Mouse (Mus musculus) CH12.LX (cell line): ENCODE measurements at regions not wholly inside any gene's neighbourhood (a gene's known extent, or its start where the extent isn't known, plus 50 kb on each side); places are given as distances from the start of the nearest gene placed in this dataset.

Source experiments
- DNase-seq: peaks from one replicate; pipeline ENCODE4 v3.0.0-alpha.2; 2013; ENCODE audit errors: extremely low read depth
- H3K27ac ChIP-seq: 2 replicates; pipeline ENCODE4 v1.5.1; 2012; ENCODE audit warnings: low read depth, mild to moderate bottlenecking, control low read depth, moderate library complexity; ENCODE audit not compliant: insufficient read depth
- H3K27me3 ChIP-seq: replicated peaks from 2 replicates; pipeline ENCODE3; 2012; ENCODE audit warnings: inconsistent platforms
- H3K36me3 ChIP-seq, 2 experiments: replicated peaks in 1 of 2; 2 replicates each; pipeline versions ENCODE3 to v1.6.1; 2012; ENCODE audit warnings: inconsistent platforms in 1 of 2, low read length in 1 of 2, mild to moderate bottlenecking in 1 of 2, mixed read lengths in 1 of 2, moderate library complexity in 1 of 2; ENCODE audit not compliant: control insufficient read depth in 1 of 2, insufficient read depth in 1 of 2
- H3K4me1 ChIP-seq, 2 experiments: 2 replicates each; pipeline ENCODE4 v1.6.1; 2012; ENCODE audit warnings: inconsistent platforms in 1 of 2, moderate library complexity in 1 of 2; ENCODE audit not compliant: insufficient read depth in 2 of 2, control insufficient read depth in 1 of 2
- H3K4me2 ChIP-seq: 2 replicates; pipeline ENCODE4 v1.6.1; 2012; ENCODE audit warnings: low read depth, mild to moderate bottlenecking, control low read depth; ENCODE audit not compliant: poor library complexity, insufficient read depth, severe bottlenecking
- H3K4me3 ChIP-seq, 3 experiments: fragments of 150-350 bp in 1 of 3; sonication (generic) in 1 of 3; replicated peaks in 1 of 3; 2 replicates each; pipeline versions ENCODE3 to v1.5.1; 2011 to 2012; ENCODE audit warnings: low read depth in 2 of 3, low read length in 2 of 3, mild to moderate bottlenecking in 2 of 3, moderate library complexity in 2 of 3, control low read depth in 1 of 3, improper control_type of control experiment in 1 of 3, inconsistent platforms in 1 of 3, mixed read lengths in 1 of 3; ENCODE audit not compliant: poor library complexity in 1 of 3
- H3K79me2 ChIP-seq: replicated peaks from 2 replicates; pipeline ENCODE4 v1.6.1; 2012; ENCODE audit warnings: mild to moderate bottlenecking, moderate library complexity; ENCODE audit not compliant: control insufficient read depth, poor library complexity, insufficient read depth, severe bottlenecking; ENCODE audit errors: extremely low read depth
- H3K9ac ChIP-seq: 2 replicates; pipeline ENCODE4 v1.6.1; 2012; ENCODE audit warnings: low read depth, mild to moderate bottlenecking, control low read depth, moderate library complexity; ENCODE audit not compliant: insufficient read depth
- H3K9me3 ChIP-seq: replicated peaks from 2 replicates; pipeline ENCODE3; 2012; ENCODE audit warnings: low read length, inconsistent platforms, mixed read lengths
- ELF1 ChIP-seq: IDR thresholded peaks from 2 replicates; pipeline ENCODE4 v1.6.1; 2014; ENCODE audit warnings: low read depth, mild to moderate bottlenecking, inconsistent platforms, low read length, improper control_type of control experiment
- EP300 ChIP-seq: IDR thresholded peaks from 2 replicates; pipeline ENCODE4 v1.6.1; 2011; ENCODE audit warnings: low read length, improper control_type of control experiment
- GABPA ChIP-seq: IDR thresholded peaks from 2 replicates; pipeline ENCODE4 v1.6.1; 2012; ENCODE audit warnings: low read depth, low read length, improper control_type of control experiment, inconsistent platforms; ENCODE audit not compliant: insufficient replicate concordance
- HCFC1 ChIP-seq: IDR thresholded peaks from 2 replicates; pipeline ENCODE4 v1.6.1; 2012; ENCODE audit warnings: low read depth, mild to moderate bottlenecking, inconsistent platforms, low read length, improper control_type of control experiment
- IRF4 ChIP-seq: IDR thresholded peaks from 2 replicates; pipeline ENCODE4 v1.6.1; 2014; ENCODE audit warnings: low read depth, mild to moderate bottlenecking, inconsistent platforms, low read length, improper control_type of control experiment
- JUN ChIP-seq: IDR thresholded peaks from 2 replicates; pipeline ENCODE4 v1.6.1; 2011; ENCODE audit warnings: low read depth, mild to moderate bottlenecking, low read length, improper control_type of control experiment, moderate library complexity; ENCODE audit not compliant: insufficient read depth
- MAFK ChIP-seq: IDR thresholded peaks from 2 replicates; pipeline ENCODE4 v1.6.1; 2011; ENCODE audit warnings: low read length, improper control_type of control experiment; ENCODE audit not compliant: insufficient replicate concordance
- MAX ChIP-seq: IDR thresholded peaks from 2 replicates; pipeline ENCODE4 v1.6.1; 2011; ENCODE audit warnings: low read length, improper control_type of control experiment
- MAZ ChIP-seq: IDR thresholded peaks from 2 replicates; pipeline ENCODE4 v1.6.1; 2012; ENCODE audit warnings: low read depth, mild to moderate bottlenecking, inconsistent platforms, low read length, improper control_type of control experiment, moderate library complexity
- MEF2A ChIP-seq: IDR thresholded peaks from 2 replicates; pipeline ENCODE4 v1.6.1; 2014; ENCODE audit warnings: low read depth, mild to moderate bottlenecking, inconsistent platforms, low read length, improper control_type of control experiment, borderline replicate concordance
- PAX5 ChIP-seq: IDR thresholded peaks from 2 replicates; pipeline ENCODE4 v1.6.1; 2012; ENCODE audit warnings: low read length, inconsistent platforms, mixed read lengths
- POLR2A ChIP-seq: IDR thresholded peaks from 2 replicates; pipeline ENCODE4 v1.6.1; 2011; ENCODE audit warnings: low read depth, mild to moderate bottlenecking, improper control_type of control experiment, low read length
- RAD21 ChIP-seq: IDR thresholded peaks from 2 replicates; pipeline ENCODE4 v1.6.1; 2011; ENCODE audit warnings: low read depth, mild to moderate bottlenecking, low read length, improper control_type of control experiment, moderate library complexity
- SIN3A ChIP-seq: IDR thresholded peaks from 2 replicates; pipeline ENCODE4 v1.6.1; 2012; ENCODE audit warnings: low read length, improper control_type of control experiment, inconsistent platforms
- SMC3 ChIP-seq: IDR thresholded peaks from 2 replicates; pipeline ENCODE4 v1.6.1; 2011; ENCODE audit warnings: low read depth, low read length, improper control_type of control experiment
- USF2 ChIP-seq: conservative IDR thresholded peaks from 2 replicates; pipeline ENCODE4 v1.6.1; 2011; ENCODE audit warnings: low read depth, low read length, improper control_type of control experiment
- dilution Hi-C: fragments of 300-500 bp; cut with MboI; formaldehyde crosslinking; loops from 2 replicates; pipeline ENCODE4 v1.14.3; 2020; ENCODE audit warnings: low sequenced_read_pairs; ENCODE audit not compliant: extremely low pct_unique_long_range_greater_than_20kb, extremely low pct_ligation_motif_present
- in situ Hi-C: fragments of 300-500 bp; cut with MboI; formaldehyde crosslinking; loops from 3 replicates; pipeline ENCODE4 v1.14.3; 2019; ENCODE audit warnings: low sequenced_read_pairs, low pct_ligation_motif_present, low pct_unique_long_range_greater_than_20kb, mixed read lengths

DNA sequence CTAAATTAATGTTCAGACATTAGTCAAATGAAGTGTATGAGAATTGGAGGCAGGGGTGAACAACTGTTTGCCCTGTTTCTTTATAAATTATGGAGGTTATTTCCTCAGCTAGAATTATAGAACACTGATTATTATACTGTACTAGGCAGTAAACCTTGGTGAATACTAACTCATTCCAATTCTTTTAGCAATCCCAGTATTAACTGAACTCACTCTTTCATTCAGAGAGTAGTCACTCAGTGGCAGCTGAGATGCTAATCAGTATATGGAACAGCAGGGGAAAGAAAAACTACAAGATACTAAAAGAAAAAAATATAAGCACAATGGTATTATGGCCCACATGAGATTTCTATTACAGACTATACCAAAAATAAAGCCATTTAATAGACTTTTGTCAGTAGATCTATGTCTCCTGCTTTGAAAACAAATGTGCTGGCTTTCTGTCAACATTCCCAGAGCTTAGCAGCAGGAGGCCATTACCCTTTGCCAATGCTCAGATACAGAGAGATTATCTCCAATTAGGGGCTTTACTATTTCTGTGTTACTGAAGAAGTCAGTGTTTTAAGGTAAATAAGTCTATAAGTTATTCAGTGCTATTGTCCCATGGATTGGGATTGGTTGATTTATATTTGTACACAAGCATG, 473.3 kb upstream of the Arrdc3 start:
- H3K27ac ChIP-seq, result no peak overlapping the region
- DNase-seq, result no peak
- TF ChIP-seq MAZ (no peak), MAFK (no peak), ELF1 (no peak), GABPA (no peak), POLR2A (no peak), PAX5 (no peak), JUN (no peak), IRF4 (no peak)

DNA sequence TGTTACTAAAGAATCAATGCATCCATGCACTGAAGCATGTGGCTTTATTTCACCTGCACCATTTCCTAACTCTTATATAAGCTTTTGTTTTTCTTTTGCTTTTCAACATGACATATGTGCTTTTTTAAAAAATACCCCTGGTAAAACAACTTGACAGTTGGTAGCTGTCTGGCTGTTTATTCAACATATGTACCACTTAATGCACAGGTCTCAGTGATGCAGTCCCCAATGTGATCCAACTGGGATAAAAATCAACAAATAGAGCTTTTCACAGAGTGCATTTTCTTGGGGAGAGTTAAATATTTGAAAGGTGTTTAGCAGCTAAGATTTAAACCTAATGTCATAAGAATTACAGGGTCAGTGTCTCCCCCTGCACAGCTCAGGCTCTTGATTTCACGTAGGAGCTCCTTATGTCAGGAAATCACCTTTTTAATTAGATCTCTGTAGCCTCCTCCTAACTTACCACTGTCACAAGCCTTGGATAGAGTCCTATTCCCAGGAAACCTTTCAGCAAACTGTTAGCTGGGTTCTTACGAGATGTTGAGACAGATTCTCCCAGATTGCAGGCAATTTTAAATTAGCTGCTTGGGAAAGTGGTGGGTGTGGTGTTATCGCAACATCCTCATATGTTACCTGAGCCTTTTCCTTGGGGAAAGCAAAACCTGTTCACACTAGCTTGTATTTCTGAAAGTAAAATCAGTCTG, 464.6 kb upstream of the Arrdc3 start:
- no peak overlapping the region for H3K27ac ChIP-seq
- no peak for TF ChIP-seq EP300
- no peak for TF ChIP-seq USF2
- no peak for TF ChIP-seq HCFC1
- TF ChIP-seq MAX, result no peak
- no peak for TF ChIP-seq MEF2A
- no peak for TF ChIP-seq RAD21
- TF ChIP-seq SIN3A, result no peak
- TF ChIP-seq SMC3, result no peak
- no peak for TF ChIP-seq MAFK
- H3K79me2 ChIP-seq, result no peaks in the 10 kb centered on the region
- no peaks in the 10 kb centered on the region for H3K9me3 ChIP-seq
- no peaks in the 10 kb centered on the region for H3K27me3 ChIP-seq
- H3K36me3 ChIP-seq, result no peaks in the 10 kb centered on the region
- H3K4me1 ChIP-seq, result no peaks in the 10 kb centered on the region
- dilution Hi-C loops, result no loop called here
- in situ Hi-C loops, result no loop called here
- H3K4me3 ChIP-seq, result no peak overlapping the region
- DNase-seq, result no peak
- H3K4me2 ChIP-seq, result no peak overlapping the region
- H3K9ac ChIP-seq, result no peak overlapping the region

More for the DNA sequence above, 473.3 kb upstream of the Arrdc3 start:
- H3K9me3 ChIP-seq, result no peaks in the 10 kb centered on the region
- H3K36me3 ChIP-seq, result no peaks in the 10 kb centered on the region
- no peak overlapping the region for H3K9ac ChIP-seq
- no peak overlapping the region for H3K4me2 ChIP-seq
- no peaks in the 10 kb centered on the region for H3K27me3 ChIP-seq
- no peak overlapping the region for H3K4me3 ChIP-seq
- H3K4me1 ChIP-seq, result no peaks in the 10 kb centered on the region
- dilution Hi-C loops, result no loop called here
- in situ Hi-C loops, result no loop called here
- H3K79me2 ChIP-seq, result no peaks in the 10 kb centered on the region
